Mouse (Mus musculus) stomach, postnatal 0 days (tissue): ENCODE results near the gene Igfbp2.

Experiments used
- CTCF ChIP-seq: IDR thresholded peaks from 2 replicates; pipeline ENCODE4 v1.5.1; 2016; ENCODE audit warnings: antibody characterized with exemption, low read depth, mild to moderate bottlenecking, moderate library complexity
- EP300 ChIP-seq: optimal IDR thresholded peaks from 2 replicates; pipeline ENCODE3; 2016; ENCODE audit warnings: antibody characterized with exemption

GRCm38 (mm10) chr1:72830485-72830884 is 6.2 kb downstream of the Igfbp2 start:
- TF ChIP-seq CTCF (no peak), EP300 (no peak)
